Mouse (Mus musculus) lung, adult 18-20 months (tissue): ENCODE results near the gene Scaf8.
A peak's percentile ranks its signal among the peaks of the same experiment; 100 is the strongest.
"Not testable (repeated sequence)": the region's sequence is repeated elsewhere in the genome, so short reads cannot be mapped to it uniquely, and the experiment has no call there.

Source experiments
- DNase-seq, 2 experiments: peaks; one replicate each; pipeline ENCODE4 v3.0.0; 2022; ENCODE audit warnings: mixed read lengths in 2 of 2

Gene Scaf8

GRCm38 (mm10) chr17:3114720-3115379 is at the start of gene Scaf8:
Gene Scaf8, plus strand, starts transcription at chr17:3114972.
- DNase-seq: peak; percentile 91 to 92

GRCm38 (mm10) chr17:3075166-3075872 is 39.5 kb upstream of the Scaf8 start:
- no peak for DNase-seq

DNA sequence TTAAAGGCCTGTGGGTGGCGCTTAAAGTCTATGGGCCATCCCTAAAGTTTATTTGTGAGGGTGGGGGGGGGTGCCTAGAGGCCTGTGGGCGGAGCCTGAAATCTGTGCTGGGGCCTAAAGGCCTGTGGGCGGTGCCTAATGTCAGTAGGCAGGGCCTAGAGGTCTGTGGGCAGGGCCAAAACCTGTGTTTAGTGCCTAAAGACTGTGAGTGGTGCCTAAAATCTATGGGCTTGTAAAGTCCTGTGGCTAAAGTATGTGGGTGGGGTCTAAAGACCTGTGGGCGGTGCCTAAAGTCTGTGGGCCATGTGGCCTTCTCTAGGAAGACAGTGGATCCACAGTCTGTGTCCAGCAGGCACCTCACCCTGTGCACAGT is 38.9 kb upstream of the Scaf8 start:
- no peak for DNase-seq

DNA sequence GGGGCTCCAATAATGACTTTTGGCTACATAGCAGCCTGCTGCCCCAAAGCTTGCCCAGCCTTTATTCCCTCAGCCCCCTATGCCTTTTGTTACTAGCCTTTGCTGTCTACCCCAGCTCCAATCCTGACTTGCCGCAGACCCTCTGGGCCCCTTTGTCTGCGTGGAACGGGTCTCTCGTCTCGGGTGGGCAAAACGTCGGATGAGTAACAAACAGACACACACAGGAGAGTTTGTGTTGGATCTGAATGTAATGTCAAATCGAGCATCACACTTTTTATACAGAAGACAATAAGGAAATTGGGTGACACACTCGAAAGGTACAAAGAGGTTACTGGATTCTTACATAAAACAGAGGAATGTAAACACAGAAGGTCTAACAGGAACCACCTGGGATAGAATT is 36.8 kb upstream of the Scaf8 start:
- DNase-seq: not testable (repeated sequence)

- not testable (repeated sequence) for DNase-seq
Observed at GRCm38 (mm10) chr17:3080587-3081349, 34.0 kb upstream of the Scaf8 start.

GRCm38 (mm10) chr17:3081512-3082100 is 33.2 kb upstream of the Scaf8 start:
- DNase-seq: peak; percentile 94 to 97

GRCm38 (mm10) chr17:3082125-3082755 is 32.5 kb upstream of the Scaf8 start:
- DNase-seq: peak; percentile 52 to 61

DNA sequence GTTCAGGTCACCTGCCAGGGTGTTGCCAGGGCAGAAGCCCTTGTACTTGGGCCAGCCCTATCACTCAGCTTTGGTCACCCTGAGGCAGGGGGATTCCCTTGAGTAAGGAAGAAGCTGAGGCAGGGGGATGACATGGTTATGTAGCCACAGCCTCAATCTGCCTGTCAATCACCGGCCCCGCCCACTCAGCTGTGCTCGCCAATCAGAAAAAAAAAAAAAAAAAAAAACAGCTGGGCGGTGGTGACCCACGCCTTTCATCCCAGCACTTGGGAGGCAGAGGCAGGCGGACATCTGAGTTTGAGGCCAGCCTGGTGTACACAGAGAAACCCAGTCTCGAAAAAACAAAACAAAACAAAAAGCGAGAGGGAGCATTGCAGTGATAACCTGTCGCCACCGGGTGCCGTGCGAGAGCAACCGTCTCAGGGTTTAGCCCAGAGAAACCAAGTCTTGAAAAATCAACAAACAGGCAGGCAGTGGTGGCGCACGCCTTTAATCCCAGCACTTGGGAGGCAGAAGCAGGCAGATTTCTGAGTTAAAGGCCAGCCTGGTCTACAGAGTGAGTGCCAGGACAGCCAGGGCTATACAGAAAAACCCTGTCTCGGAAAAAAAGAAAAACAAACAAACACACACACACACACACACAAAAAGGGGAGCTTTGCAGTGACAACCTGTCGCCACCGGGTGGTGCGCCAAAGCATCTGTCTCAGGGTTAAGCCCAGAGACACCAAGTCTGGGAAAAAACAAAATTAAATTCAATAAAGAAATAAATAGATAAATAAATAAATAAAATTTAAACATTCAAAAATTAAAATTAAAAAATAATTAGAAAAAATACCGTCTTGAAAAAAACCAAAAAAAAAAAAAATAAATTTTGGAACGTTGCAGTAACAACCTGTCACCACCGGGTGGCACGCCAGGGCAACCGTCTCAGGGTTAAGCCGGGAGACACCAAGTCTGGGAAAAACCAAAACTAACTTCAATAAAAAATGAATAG is 31.7 kb upstream of the Scaf8 start:
- DNase-seq: peak; percentile 62 to 63

DNA sequence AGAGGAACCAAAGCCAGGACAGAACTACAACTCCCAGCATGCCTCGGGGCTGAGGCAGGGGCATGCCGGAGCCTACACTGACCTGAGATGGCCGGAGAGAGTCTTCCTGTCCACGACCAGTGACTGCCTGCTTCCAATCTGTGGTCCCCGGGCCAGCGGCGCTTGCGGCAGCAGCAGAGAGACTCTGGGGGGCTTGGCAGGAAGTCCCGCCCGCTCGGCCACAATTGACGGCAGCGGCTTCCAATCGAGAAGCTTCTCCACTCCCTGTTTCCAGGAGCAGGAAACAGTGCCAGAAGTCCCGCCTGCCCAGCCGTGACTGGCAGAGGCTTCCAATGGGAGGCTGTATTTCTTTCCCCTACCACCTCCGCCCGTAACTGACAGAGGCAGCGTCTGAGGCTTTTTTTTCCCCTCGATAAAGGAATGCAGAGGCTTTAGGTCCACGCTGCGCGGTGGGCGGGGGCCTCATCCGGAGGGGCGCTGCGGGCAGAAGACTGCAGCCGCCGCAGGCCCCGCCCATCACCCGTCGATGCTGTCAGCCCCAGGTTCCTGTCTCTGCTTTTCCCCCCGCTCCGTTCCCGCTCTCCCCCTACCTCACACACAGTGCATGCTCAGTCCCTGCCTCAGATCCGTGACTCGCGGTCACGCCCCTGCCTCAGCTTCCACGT is 30.8 kb upstream of the Scaf8 start:
- DNase-seq: peak; percentile 94

GRCm38 (mm10) chr17:3084551-3084930 is 30.2 kb upstream of the Scaf8 start:
- DNase-seq: peak; percentile 72 to 81

- no peak for DNase-seq
Observed at GRCm38 (mm10) chr17:3085152-3085551, 29.6 kb upstream of the Scaf8 start.

- DNase-seq: no peak
Observed at GRCm38 (mm10) chr17:3092682-3093081, 22.1 kb upstream of the Scaf8 start.

- DNase-seq: not testable (repeated sequence)
Observed at GRCm38 (mm10) chr17:3099273-3099672, 15.5 kb upstream of the Scaf8 start.

GRCm38 (mm10) chr17:3102336-3103165 is 12.2 kb upstream of the Scaf8 start:
- DNase-seq: peak; percentile 87 to 88

- DNase-seq: peak in 1 of 2 experiments; percentile 15
Observed at GRCm38 (mm10) chr17:3104154-3104931, 10.4 kb upstream of the Scaf8 start.

- DNase-seq: no peak
Observed at GRCm38 (mm10) chr17:3105022-3105421, 9.8 kb upstream of the Scaf8 start.

GRCm38 (mm10) chr17:3113737-3114357 is 925 bp upstream of the Scaf8 start:
- DNase-seq: no peak

DNA sequence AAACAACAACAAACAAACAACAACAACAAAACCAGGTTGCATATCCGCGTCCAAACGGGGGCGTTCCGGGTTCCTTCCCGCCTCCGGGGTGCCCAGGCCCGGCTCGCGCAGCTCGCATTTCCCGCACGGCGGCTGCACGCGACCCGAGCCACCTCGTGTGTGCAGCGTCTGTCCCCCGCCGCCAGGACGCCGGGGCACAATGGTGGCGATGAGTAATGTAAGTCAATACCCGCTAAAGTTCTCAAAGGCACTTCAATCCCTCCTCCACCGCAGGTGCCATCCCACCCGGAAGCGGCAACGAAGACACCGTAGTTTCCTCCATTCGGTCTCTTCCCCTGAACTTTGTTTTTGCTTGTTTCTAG is 433 bp upstream of the Scaf8 start:
- DNase-seq: no peak
